Mouse (Mus musculus) thymus, adult 2 months (tissue): Measurements from ENCODE around the gene Syn1.

Experiments used
- CTCF ChIP-seq: fragments of 200-500 bp; IDR thresholded peaks from 2 replicates; pipeline ENCODE4 v1.5.1; 2012; ENCODE audit warnings: mild to moderate bottlenecking, control low read depth, low read length, moderate library complexity, borderline replicate concordance; ENCODE audit not compliant: control insufficient read depth, poor library complexity, insufficient read depth; ENCODE audit errors: extremely low read depth
- POLR2A ChIP-seq: fragments of 200-500 bp; IDR thresholded peaks from 2 replicates; pipeline ENCODE4 v1.6.1; 2012; ENCODE audit warnings: mild to moderate bottlenecking, low read length, control low read depth, moderate library complexity; ENCODE audit not compliant: control insufficient read depth, poor library complexity, insufficient read depth; ENCODE audit errors: extremely low read depth

DNA sequence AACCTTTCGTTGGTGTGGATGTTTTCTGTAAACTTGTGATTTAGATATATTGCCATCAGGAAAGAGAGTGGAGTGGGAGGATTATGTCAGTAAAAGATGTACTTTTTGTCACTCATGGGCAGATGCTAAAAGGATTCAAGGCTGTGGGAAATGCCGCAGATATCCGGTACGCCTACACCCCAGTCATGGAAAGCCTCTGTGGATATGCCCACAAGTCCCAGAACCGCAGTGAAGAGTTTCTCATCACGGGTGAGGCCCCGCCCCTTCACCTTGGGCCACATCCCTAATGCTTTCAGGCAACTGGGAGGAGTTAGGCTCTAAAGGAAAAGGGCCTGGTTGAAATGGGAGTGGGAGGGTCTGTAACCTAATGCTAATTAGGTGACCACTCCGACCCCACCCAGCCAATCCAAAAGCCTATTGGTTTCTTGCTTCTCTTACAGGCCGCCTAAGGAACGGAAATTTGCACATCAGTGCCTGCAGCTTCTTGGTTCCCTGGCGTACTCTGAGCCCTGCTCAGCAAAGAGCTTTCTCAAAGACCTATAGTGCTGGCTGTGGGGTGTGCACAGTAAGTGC lies 47.8 kb downstream of the Syn1 start:
- TF ChIP-seq POLR2A = no peak
- no peak for TF ChIP-seq CTCF
